Mouse (Mus musculus) liver, postnatal 0 days (tissue): Measurements from ENCODE around the gene Svs1.

Source experiments
- CTCF ChIP-seq: sonication (generic); IDR thresholded peaks from 2 replicates; pipeline ENCODE4 v1.5.1; 2016; ENCODE audit warnings: antibody characterized with exemption, low read depth
- EP300 ChIP-seq: IDR thresholded peaks from 2 replicates; pipeline ENCODE4 v1.6.1; 2016; ENCODE audit warnings: antibody characterized with exemption, low read depth, mild to moderate bottlenecking

GRCm38 (mm10) chr6:48998186-48998585 is 11.5 kb downstream of the Svs1 start:
- TF ChIP-seq CTCF (no peak), EP300 (no peak)
